Mouse (Mus musculus) fat pad, adult 2 months (tissue): Measurements from ENCODE around the gene Maml2.

Source experiments
- DNase-seq: peaks from one replicate; pipeline ENCODE4 v3.0.0-alpha.2; 2011; ENCODE audit warnings: low read depth, low spot score; ENCODE audit errors: extremely low read depth

Gene Maml2

DNA sequence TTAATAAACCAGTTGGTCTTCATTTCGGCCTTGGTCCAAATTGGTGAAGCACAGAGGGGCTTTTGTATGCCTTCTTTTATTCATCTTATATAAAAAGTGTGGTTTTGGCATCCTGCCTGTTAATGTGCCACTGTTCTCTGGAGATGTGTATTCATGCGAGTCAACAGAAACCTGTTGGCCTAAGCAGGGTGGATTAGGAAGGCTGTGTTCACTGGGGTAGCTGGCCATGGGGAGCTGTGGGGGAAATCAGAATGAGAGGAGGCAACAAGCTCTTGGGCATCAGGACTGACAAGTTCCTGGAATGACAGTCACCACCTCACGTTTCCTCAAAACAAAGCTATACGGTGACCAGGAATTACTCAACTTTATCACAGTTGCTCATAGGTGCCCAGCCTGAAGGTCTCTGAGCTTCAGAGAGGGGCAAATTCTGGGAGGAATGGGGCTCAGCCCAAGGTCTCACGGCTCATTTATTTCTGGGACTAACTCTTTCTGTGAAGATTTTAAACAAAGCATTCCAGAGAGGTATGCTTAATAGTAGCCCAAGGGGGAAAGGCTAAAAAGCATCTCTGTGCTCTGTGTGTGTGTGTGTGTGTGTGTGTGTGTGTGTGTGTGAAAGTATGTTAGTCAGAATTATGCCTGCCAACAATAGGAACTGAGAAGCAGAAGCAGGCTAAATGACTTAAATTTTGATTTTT, 228.0 kb downstream of the Maml2 start:
- no peak for DNase-seq

DNA sequence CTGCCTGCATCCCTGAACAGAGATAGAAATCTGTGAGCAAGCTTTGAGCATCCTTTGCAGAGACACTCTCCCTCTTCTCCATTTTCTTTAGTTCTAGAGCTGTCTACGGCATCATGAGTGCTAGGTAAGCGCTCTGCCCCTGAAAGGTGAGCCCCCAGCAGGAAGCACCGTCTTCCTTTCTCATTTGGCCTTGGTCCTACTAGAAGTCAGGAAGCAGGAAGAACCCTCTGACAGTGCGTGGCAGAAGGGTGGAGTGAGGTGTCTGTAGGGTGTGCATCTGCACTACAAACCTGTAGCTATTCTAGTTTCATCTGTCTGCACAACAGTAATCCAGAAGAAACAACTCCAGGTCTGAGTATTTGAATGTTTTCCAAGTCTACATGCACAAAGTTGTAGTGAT, 232.8 kb downstream of the Maml2 start:
- no peak for DNase-seq

DNA sequence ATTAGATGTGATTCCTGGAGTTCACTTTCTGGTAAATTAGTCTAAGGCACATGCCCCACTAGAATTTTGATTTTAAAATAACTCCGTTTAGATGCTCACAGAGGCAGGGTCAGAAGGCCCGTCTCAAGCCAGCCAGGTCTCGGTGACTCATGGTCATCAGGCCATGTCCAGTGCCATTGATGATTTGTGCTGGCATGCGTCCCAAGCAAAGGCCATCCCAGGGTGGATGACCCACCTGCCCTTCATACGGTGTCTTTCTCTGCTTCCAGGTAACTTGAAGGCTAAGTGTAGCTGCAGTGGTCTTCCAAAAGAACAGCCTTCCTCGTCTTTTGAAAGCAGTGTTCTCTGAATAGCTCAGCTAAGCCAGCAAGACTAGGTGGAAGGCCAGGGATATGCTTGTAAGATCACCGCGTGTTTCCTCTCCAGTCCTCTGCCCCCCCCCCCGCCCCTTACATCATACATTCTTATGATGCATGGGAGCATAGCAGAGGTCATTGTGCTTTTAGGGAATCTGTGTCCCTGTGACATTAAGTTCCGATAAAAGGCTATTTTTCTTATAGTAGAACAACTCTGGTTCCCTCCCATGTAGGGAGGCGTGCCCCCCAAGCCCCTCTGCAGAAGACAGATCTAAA, 235.4 kb downstream of the Maml2 start:
- no peak for DNase-seq

DNA sequence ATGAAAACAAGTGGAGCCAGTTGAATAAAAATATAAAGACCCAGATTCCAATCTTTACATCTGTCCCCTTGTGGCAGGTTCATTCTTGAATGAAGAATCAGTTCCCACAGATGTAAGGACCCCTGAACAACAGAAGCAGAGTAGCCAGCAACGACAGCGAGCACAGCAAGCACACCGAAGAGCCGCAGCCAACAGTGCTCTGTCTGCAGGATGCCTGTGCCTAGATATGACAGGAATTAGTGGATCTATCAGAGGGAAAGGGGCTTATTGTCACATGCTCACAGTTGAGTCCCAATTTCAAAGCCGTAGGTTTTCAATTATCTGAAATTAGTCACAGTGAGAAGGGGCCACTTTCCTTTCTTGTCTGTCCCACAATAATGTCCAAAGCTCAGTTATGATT, 238.0 kb downstream of the Maml2 start:
- no peak for DNase-seq

DNA sequence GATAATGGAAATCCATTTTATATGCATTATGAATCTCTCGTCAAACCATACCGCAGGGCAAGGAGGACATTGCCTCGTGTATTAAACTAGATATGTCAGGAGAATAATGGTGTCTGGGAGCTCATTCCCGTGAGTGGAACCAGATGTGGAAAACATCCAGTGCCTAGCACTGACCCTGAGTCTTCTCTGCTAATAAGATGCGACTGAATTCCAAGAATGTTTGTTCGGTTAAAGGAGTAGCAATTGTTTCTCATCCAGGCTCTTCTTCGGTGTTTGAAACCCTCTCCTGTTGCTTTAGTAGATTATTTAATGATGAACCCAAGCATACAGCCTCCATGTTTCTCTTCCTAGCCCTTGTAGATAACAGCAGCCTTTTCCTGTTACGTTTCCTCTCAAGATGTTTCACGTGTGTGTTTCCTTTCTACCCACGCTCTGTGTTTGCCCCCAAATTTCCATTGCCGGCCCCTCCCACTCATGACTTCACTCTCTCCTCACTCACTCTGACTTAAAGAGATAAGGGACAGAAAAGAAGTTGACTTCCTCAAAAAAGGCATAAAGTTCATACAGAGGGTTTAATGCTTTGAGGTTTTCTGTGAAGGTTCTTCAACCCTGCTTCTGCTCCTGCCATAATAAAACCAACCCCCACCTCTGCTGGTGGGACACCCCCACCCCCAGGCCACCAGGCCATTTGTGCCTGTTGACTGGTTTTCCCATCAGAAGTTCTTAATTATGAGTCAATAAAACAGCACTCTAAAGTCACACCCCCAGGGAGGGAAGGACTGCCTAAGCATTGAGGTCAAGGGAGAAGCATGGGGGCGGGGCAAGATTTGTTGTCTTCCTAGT, 238.9 kb downstream of the Maml2 start:
- DNase-seq, result no peak

DNA sequence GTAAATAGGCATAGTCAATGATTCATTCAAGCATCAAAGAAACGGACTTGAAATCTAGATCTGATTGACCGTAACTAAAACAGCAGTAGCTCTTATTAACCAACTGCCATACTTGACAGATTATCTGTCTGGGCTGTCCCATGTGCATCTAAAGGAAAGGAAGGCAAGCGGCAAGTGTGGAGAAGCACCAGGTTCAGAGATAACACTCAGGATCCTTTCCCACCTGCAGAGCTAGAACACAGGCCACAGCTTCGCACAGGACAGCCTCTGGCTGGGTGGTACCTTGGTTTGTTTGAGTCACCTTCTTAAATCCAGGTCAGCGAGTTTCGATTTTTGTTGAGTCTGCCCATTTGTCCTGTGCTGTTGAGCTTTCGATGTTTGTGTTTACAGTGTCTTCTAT, 240.4 kb downstream of the Maml2 start:
- no peak for DNase-seq

DNA sequence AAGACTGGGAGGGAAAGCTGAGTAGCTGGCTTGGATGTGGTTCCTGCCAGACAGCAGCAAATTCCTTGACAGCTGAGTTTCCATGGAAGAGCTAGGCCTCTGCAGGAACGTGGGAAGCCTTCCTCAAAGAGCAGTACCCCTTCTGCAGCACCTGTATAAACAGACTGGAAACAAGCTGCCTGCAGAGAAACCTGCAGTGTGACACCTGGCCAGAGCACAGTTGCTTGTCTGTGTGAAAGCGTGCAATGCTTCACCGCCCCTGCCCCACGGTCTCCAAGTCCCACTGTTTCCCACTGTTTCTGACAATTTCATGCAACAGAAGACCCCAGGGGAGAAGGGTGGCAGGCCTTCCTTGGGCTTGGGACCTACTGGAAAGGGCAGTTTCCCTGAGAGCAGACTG, 241.8 kb downstream of the Maml2 start:
- no peak for DNase-seq

DNA sequence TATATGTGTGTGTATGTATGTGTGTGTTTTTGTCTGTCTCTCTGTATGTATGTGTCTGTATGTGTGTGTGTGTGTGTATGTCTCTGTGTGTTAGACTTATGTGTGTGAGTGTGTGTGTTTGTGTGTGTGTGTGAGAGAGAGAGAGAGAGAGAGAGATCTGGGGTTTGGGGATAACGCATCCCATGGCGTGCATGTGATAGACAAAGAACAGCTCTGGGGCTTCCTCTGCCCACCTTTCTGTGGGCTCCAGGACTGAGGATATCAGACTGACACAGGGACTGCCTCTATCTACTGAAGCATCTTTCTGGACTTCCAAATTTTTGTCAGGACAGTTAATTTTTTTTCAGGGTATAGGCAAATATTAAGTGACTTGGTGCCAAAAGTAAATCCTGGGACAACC, 242.5 kb downstream of the Maml2 start:
- DNase-seq, result no peak

DNA sequence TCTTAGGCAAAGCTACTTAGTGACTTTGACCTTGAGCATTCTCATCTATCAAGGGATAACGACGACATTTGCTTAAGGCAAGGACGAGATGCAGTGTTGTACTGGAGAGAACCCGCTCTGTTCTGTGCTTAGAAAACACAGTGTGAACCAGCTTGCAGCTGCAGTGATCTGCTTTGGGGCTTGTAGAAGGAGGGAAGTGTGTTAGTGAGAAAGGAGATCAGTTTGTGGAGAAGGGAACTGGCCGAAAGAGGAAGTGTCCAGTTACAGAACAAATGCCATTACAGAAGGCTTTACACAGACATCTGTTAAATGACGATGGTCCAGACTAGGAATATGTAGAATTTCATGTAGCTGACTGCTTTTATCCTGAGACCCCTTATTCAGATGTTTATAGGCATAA, 243.0 kb downstream of the Maml2 start:
- no peak for DNase-seq

DNA sequence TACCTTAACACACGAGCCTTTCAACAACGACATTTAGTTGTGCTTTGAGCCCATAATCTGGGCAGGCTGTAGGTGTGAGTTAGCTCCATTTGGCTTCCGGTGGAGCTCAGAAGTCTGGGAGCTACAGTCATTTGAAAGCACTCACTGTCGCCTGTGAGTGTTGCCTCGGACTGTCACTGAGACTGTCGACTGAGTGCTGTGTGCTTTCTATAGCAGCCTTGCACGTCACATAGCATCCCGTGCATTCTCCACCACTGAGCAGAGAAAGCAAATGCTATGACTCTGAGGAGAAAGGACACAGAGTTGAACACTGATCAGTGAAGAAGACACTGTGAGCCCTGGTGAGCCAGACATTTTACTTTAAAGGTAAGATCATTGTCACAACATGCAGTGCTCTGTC, 245.4 kb downstream of the Maml2 start:
- no peak for DNase-seq

DNA sequence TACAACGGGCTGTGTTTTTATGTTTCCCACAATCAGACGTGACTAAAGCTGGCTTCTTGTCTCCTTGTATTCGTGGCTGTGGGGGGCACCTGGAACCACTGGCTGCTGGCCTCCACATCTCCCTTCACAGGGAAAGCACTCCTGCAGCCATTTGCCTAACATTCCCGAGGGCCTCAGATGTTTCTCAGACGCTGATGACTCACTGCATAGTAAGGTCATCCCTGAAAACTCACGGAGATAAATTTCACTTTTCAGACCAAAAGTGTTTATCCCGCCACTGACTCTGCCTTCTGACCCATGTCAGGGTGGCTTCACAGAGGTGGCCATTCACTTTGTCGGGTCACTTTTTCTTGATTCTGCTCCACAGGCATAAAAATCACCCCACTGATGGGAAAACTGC, 246.4 kb downstream of the Maml2 start:
- DNase-seq, result no peak

DNA sequence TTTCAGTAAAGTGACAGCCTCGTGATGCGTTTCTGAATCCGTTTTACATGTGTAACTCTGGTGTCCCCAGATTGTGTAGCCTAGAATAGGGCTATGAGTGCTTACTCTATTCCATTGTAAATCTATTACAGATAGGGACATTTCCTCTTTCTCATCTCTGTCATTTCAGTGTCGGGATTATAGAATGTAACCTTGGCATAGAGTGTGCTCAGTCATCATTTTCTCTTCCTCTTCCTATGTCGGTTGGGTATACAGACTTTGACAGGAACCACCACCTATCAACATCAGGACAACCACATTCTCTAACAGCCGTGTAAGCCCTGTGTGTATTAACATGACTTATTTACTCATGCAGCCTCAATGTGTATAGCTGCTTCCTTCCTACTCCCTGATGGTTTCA, 248.0 kb downstream of the Maml2 start:
- DNase-seq, result no peak

DNA sequence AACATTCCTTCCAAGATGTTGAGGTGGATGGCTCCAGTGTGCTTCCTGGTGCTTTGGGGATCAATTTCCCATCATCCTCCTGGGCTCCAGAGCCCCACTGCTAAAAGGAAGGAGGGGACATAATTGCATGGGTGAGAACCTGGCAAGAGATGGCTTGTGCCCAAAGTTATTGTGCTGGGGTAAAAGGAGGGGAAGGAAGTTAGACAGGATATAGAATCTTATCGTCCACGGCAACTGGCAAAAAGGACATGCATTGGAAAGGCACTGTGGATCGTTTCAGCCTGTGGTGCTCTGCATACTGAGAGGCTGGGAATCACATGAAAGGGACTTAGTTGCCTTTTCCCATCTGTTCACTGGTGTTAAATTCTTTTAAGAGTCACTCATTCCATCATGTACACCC, 252.2 kb downstream of the Maml2 start:
- DNase-seq, result no peak

DNA sequence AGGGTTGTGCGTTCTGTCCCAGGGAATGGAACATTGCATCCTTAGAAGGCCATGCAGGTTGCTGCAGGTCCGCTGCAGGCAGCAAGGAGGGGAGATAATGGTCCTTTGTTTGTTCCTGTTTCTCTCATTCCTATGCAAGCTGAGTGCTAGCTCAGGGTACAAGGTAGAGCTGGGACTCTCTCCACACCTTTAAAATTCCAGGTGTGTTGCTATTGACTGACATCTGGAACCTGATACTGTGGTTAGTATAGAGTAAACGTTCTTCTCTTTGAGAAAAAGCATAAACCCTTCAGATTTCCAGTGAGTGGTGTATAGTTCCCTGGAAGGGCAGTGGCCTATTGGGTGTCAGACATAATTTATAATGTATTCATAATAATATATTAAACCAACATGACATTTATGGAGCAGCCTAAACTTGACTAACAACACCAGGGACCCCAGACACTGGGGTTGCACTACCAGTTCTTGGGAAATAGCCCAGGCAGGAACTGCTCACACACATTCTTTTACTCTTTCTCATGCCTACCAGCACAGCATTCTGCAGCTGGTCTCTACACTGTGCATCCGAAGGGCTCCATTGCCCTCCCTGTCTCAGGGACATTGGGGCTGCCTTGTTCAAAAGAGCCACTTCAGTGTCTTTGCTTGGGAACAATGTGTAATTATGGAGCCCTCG, 254.8 kb downstream of the Maml2 start:
- no peak for DNase-seq

DNA sequence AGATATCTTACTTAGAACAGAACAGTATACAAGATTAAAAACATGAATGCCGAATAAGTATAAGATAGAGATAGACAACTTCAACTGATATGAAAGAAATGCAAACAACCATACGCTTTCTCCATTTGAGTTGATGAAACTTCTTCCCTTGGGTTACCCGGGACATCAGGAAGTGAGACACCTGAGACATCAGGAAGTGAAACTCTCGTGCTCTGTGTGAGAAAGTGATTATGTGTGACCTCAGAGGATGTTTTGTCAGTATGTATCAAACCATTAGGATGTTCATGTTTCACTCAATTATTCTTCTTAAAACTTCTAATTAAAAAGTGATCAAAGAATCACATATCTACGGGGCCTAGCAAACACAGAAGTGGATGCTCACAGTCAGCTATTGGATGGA, 257.0 kb downstream of the Maml2 start:
- no peak for DNase-seq

DNA sequence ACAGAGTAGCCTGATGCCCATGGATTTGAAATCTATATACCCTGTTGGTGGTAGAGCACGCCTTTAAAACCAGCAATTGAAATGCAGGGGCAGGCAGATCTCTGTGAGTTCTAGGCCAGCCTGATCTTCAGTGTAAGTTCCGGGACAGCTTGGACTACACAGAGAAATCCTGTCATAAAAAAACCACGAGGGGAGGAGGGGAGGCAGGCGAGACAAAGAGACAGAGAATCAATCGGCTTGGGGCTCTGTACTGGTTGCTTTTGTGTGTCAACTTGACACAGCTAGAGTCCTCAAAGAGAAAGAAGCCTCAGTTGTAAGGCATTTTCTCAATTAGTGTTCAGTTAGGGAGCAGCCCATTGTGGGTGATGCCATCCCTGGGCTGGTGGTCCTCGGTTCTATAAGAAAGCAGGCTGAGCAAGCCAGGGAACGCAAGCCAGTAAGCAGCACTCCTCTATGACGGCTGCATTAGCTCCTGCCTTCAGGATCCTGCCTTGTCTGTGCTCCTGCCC, 258.3 kb downstream of the Maml2 start:
- no peak for DNase-seq

DNA sequence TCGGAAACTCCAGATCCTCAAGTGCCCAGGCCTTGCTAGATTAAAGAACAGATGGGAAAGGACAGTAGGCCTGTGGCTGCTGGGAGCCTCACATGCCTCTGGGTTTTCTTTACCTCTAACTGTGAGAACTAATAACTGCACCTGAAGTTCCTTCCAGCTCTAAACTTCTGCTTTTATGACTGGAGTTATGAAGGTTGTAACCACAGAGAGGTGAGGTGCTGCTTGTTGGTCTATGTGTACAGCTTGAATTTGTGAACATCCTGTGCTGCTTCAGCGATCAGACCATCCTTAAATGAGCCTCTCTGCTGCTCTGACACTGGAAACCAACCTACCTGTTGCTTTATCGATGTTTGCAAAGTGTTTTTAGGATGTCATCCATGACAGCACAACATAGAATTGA, 258.9 kb downstream of the Maml2 start:
- DNase-seq, result no peak

DNA sequence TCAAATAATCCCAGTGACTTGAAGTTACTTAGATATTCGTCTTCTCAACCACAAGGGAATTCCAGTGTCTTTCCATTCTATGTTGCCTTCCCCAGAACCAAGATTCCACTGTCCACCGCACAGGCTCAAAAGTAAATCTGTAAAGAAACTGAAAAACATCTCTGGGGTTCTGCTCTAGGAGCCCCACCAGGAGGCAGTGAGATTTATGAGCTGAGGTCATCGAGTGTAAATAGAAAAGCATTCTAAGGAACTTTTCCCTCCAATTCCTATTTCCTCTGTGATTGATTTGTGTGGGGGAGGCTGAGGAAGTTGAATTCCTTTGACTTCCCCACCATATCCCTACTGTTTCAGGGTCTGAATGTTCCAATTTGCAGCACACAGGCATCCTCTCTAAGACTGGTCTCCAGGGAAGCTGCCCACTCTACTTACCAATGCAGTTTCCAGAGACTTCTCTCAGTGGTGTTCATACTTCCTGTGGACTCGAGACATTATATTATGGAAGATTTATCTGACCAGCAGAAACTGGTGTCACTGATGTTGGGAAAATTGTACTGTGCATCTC, 261.1 kb downstream of the Maml2 start:
- DNase-seq, result no peak

DNA sequence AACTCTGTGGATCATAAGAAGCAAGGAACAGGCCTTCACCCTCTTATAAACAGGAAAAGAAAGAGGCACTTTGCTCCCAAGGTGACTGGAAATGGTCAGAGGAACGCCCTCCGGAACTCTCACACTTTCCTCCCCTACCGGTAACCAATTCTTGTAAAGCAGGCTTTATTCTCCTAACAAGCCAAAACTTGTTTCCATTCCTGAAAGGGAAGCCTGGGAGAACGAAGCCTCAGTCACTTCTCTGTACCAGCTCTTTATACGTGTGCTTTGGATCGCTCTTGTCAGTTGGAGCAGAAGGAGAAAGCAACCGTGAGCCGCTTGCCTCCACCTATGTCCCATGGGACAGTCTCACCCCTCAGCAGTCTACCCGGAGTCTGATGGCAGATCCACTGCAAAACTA, 262.9 kb downstream of the Maml2 start:
- no peak for DNase-seq

DNA sequence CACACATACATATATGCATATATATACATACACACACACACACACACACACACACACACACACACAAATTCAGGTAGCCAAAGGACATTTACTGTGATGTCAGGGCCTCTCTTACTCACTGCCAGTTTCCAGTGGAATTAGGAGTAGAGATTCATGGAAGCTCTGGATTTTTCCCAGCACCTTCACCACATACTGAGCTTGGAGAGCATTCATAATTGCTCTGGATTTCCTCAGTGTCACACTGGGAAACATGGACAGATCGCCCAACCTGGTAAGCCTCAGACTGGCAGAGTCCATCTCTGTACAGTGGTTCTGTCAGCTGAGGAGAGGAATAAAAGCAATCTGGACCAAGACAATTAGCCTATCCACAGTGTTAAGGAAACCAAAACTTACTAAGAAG, 263.6 kb downstream of the Maml2 start:
- no peak for DNase-seq
